Mouse (Mus musculus) embryonic fibroblast, embryonic 13.5 days (primary cell): Measurements from ENCODE around the gene Slain1.

Source experiments
- CTCF ChIP-seq: IDR thresholded peaks from 2 replicates; pipeline ENCODE4 v1.5.1; 2011; ENCODE audit warnings: mild to moderate bottlenecking, control low read depth, low read length, moderate library complexity, borderline replicate concordance; ENCODE audit not compliant: insufficient read depth
- POLR2A ChIP-seq: IDR thresholded peaks from 2 replicates; pipeline ENCODE4 v1.6.1; 2011; ENCODE audit warnings: low read depth, mild to moderate bottlenecking, control low read depth, low read length, moderate library complexity

DNA sequence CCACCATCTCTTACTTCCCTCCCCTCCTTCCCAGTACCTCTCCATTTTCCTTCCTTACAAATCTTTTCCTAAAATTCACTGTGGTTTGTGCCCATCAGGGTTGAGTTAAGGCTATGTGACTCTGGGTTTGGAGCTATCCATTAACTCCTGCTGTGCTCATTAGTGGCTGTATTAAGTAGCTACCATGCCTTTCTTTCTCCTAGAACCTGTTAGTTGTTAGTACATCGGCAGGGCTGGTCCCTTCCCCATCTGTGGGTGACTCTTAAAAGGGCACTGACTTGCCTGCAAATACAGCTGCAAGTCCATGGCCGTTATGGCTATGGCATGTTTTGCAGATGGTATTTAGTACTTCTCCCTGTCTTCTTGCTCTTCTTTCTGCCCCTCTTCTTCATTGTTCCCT lies 58.6 kb downstream of the Slain1 start:
- no peak for TF ChIP-seq CTCF
- no peak for TF ChIP-seq POLR2A
